Mouse (Mus musculus): ENCODE data around the gene Tmem213. TPM values are rescaled to one million over a fixed set of nuclear protein-coding genes. Genes with fewer than 3 reads are reported as not detected.

Gene Tmem213
- 0.59 and 1.00 TPM in 2 replicates for polyA plus RNA-seq (2014; fragmentation: Nextera tagmentation; extraction: Ambion mirVana)

GRCm38 (mm10) chr6:38109160-38109795 lies at the start of gene Tmem213:
Tmem213 (plus strand) TSS chr6:38109255.
- no peak within 1 kb of the TSS for H3K27ac ChIP-seq (ENCODE audit: low read length)

DNA sequence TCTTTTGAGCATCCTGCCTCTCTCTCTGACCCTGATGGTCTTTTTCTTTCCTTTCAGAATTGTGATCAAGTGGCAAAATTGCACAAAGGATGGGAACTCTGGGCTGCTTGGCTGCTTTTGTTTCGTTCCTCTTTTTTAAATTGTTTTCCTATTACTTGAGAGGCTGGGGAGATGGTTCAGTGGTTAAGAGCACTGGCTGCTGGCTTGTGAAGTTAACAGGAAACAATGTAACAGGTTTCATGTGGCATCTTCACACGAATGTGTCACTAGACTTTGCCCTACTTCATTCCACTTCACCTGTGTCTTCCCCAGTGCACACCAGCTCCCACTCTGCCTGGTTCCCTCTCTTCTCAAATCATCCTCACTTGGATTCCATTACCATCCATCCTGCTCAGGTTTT lies 44.4 kb upstream of the Tmem213 start:
- Histone ChIP-seq H3K27ac (ENCODE audit: low read length) (no peak overlapping the region), H3K4me3 (ENCODE audit: low read depth, low read length) (no peak overlapping the region), H3K27me3 (ENCODE audit: control insufficient read depth, insufficient read depth, low read length) (no peaks in the 10 kb centered on the region), H3K9ac (replicated peaks; ENCODE audit: low read depth, low read length) (no peak overlapping the region), H3K4me1 (ENCODE audit: control insufficient read depth, insufficient read depth, low read length) (0 out of 2 replicates have a peak, but pooled peaks cover 5% of the 10 kb centered on the region), H3K4me2 (replicated peaks; ENCODE audit: low read depth, low read length) (no peak overlapping the region), H3K9me3 (ENCODE audit: control insufficient read depth, low read depth, low read length) (no peaks in the 10 kb centered on the region), H3K36me3 (ENCODE audit: control insufficient read depth, insufficient read depth, low read length) (no peaks in the 10 kb centered on the region)
- 82% methylated on average over 2 of the region's 2 CpGs for WGBS
- no peak for ATAC-seq (ENCODE audit: insufficient number of reproducible peaks, insufficient read depth, low FRiP score, low read depth)

More at GRCm38 (mm10) chr6:38109160-38109795, at the start of gene Tmem213:
- no peak within 1 kb of the TSS for H3K4me3 ChIP-seq (ENCODE audit: low read depth, low read length)
- no peak within 1 kb of the TSS for H3K4me2 ChIP-seq (replicated peaks; ENCODE audit: low read depth, low read length)
- H3K36me3 ChIP-seq (ENCODE audit: control insufficient read depth, insufficient read depth, low read length): no peaks in the 10 kb centered on the region
- WGBS: 28% methylated on average over 9 of the region's 9 CpGs
- H3K9ac ChIP-seq (replicated peaks; ENCODE audit: low read depth, low read length): no peak within 1 kb of the TSS
- H3K27me3 ChIP-seq (ENCODE audit: control insufficient read depth, insufficient read depth, low read length): no peaks in the 10 kb centered on the region
- no peaks in the 10 kb centered on the region for H3K4me1 ChIP-seq (ENCODE audit: control insufficient read depth, insufficient read depth, low read length)
- H3K9me3 ChIP-seq (ENCODE audit: control insufficient read depth, low read depth, low read length): no peaks in the 10 kb centered on the region
- 0 out of 2 replicates have a peak, but pooled peaks have one; percentile 10 for ATAC-seq (ENCODE audit: insufficient number of reproducible peaks, insufficient read depth, low FRiP score, low read depth)

- WGBS: 81% methylated on average over 3 of the region's 3 CpGs
- Histone ChIP-seq H3K4me1 (ENCODE audit: control insufficient read depth, insufficient read depth, low read length) (0 out of 2 replicates have a peak, but pooled peaks cover 5% of the 10 kb centered on the region), H3K27ac (ENCODE audit: low read length) (no peak overlapping the region), H3K9ac (replicated peaks; ENCODE audit: low read depth, low read length) (no peak overlapping the region), H3K36me3 (ENCODE audit: control insufficient read depth, insufficient read depth, low read length) (no peaks in the 10 kb centered on the region), H3K4me3 (ENCODE audit: low read depth, low read length) (no peak overlapping the region), H3K4me2 (replicated peaks; ENCODE audit: low read depth, low read length) (no peak overlapping the region), H3K9me3 (ENCODE audit: control insufficient read depth, low read depth, low read length) (no peaks in the 10 kb centered on the region), H3K27me3 (ENCODE audit: control insufficient read depth, insufficient read depth, low read length) (no peaks in the 10 kb centered on the region)
- no peak for ATAC-seq (ENCODE audit: insufficient number of reproducible peaks, insufficient read depth, low FRiP score, low read depth)
Observed at GRCm38 (mm10) chr6:38065122-38065500, 43.9 kb upstream of the Tmem213 start.

DNA sequence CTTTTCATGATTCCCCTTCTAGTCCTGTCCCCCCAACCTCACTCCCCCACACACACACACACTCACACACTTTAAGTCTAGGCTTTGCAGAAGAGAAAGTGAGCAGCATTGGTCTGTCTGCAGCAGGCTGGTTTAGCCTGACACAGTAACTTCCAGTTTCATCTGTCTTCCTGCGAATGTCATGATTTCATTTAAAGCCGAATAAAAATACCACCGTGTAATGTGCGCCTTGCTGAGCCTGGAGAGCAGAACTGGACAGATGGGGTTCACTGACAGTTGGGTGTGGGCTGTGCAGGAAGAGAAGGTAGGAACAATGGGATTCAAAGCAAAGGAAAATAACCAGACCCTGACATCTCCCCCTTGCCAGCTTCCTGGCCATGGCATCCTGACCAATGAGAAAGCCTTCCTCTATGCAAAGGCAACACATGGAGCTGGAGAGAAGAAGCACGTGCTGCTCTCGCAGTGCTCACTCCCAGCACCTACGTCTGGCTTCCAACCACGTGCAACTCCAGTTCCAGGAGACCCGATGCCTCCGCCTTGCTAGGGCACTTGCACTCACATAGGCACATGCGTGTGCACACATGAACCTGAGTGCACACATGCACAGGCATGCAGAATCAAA lies 43.4 kb upstream of the Tmem213 start:
- Histone ChIP-seq H3K4me2 (replicated peaks; ENCODE audit: low read depth, low read length) (no peak overlapping the region), H3K27ac (ENCODE audit: low read length) (no peak overlapping the region), H3K27me3 (ENCODE audit: control insufficient read depth, insufficient read depth, low read length) (no peaks in the 10 kb centered on the region), H3K4me1 (ENCODE audit: control insufficient read depth, insufficient read depth, low read length) (0 out of 2 replicates have a peak, but pooled peaks cover 5% of the 10 kb centered on the region), H3K9me3 (ENCODE audit: control insufficient read depth, low read depth, low read length) (no peaks in the 10 kb centered on the region), H3K4me3 (ENCODE audit: low read depth, low read length) (no peak overlapping the region), H3K36me3 (ENCODE audit: control insufficient read depth, insufficient read depth, low read length) (no peaks in the 10 kb centered on the region), H3K9ac (replicated peaks; ENCODE audit: low read depth, low read length) (no peak overlapping the region)
- no peak for ATAC-seq (ENCODE audit: insufficient number of reproducible peaks, insufficient read depth, low FRiP score, low read depth)
- WGBS: 73% methylated on average over 11 of the region's 11 CpGs

DNA sequence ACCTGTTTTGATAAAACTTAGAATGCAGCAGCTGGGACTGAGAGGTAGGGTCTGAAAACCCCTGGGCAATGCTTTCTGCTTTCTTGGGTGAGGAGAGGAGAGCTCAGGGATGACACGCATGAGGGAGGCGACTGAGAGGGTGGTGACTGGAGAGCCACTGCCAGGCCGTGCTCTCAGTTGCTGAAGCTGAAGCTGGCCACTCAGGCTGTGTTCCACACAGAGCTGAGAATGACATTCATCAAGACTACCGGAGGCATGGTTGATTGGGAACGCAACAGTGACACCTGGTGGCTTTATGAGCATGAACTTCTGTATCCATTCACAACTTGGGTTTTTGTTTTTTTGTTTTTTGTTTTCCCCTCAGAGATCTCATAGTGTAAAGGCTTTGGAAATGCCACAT lies 42.8 kb upstream of the Tmem213 start:
- H3K36me3 ChIP-seq (ENCODE audit: control insufficient read depth, insufficient read depth, low read length): no peaks in the 10 kb centered on the region
- H3K27ac ChIP-seq (ENCODE audit: low read length): no peak overlapping the region
- no peak overlapping the region for H3K9ac ChIP-seq (replicated peaks; ENCODE audit: low read depth, low read length)
- 0 out of 2 replicates have a peak, but pooled peaks cover 5% of the 10 kb centered on the region for H3K4me1 ChIP-seq (ENCODE audit: control insufficient read depth, insufficient read depth, low read length)
- H3K9me3 ChIP-seq (ENCODE audit: control insufficient read depth, low read depth, low read length): no peaks in the 10 kb centered on the region
- no peak overlapping the region for H3K4me3 ChIP-seq (ENCODE audit: low read depth, low read length)
- no peak overlapping the region for H3K4me2 ChIP-seq (replicated peaks; ENCODE audit: low read depth, low read length)
- WGBS: 3% methylated on average over 5 of the region's 5 CpGs
- peak; percentile 69; the same call in 1 of the 2 replicates for ATAC-seq (ENCODE audit: insufficient number of reproducible peaks, insufficient read depth, low FRiP score, low read depth)
- H3K27me3 ChIP-seq (ENCODE audit: control insufficient read depth, insufficient read depth, low read length): no peaks in the 10 kb centered on the region

DNA sequence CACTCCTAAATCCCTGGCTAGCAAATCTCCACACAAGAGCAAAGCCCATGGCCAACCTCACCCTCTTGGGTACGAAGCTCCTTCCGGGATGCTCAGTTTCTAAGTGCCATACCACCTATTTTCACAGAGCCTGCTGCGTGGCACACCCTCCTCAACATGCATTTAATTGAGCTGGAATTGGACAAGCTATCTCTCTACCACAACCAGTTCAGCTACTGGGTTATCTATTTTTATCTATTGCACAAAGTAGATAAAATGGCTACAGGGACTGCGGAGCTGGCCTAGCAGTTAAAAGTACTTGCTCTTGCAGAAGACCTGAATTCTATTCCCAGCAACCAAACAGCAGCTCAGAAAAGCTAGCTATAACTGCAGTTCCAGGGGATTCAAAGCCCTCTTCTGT lies 37.8 kb upstream of the Tmem213 start:
- Histone ChIP-seq H3K27ac (ENCODE audit: low read length) (no peak overlapping the region), H3K27me3 (ENCODE audit: control insufficient read depth, insufficient read depth, low read length) (no peaks in the 10 kb centered on the region), H3K36me3 (ENCODE audit: control insufficient read depth, insufficient read depth, low read length) (no peaks in the 10 kb centered on the region), H3K4me1 (ENCODE audit: control insufficient read depth, insufficient read depth, low read length) (no peaks in the 10 kb centered on the region), H3K9me3 (ENCODE audit: control insufficient read depth, low read depth, low read length) (no peaks in the 10 kb centered on the region; the same call in 1 of the 2 replicates), H3K4me2 (replicated peaks; ENCODE audit: low read depth, low read length) (no peak overlapping the region), H3K4me3 (ENCODE audit: low read depth, low read length) (no peak overlapping the region), H3K9ac (replicated peaks; ENCODE audit: low read depth, low read length) (no peak overlapping the region)
- WGBS: 91% methylated on average over 4 of the region's 4 CpGs
- no peak for ATAC-seq (ENCODE audit: insufficient number of reproducible peaks, insufficient read depth, low FRiP score, low read depth)

DNA sequence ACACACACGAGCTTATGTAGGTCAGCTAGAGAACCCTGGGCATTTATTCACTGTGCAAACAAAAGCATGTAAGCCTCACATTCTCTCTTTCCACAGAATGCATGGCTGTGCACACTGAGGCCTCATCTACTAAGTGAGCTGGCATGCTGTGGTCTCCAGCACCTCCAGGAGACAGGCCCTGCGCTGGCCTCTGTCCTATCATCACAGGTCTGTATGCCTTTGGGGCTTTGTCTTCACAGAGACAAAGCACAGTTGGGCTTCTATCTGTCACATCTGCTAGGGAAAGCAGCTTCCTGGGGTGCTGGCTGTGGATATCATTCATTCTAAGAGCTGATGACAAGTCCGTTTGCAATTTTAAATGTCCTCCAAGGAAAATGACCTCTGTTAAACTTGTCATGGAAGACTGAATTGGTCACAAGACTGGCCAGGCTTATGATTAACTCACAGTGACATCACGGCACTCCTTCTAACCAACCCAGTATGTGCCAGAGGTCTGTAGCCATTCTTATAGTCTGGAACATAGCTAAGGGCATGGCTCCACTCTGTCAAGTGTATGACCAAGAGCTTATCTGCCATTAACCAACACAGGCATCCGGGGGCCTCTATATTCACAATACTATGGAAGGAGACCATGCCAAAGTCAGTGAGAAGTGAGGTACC lies 36.8 kb upstream of the Tmem213 start:
- Histone ChIP-seq H3K36me3 (ENCODE audit: control insufficient read depth, insufficient read depth, low read length) (no peaks in the 10 kb centered on the region), H3K4me3 (ENCODE audit: low read depth, low read length) (no peak overlapping the region), H3K27ac (ENCODE audit: low read length) (no peak overlapping the region), H3K4me2 (replicated peaks; ENCODE audit: low read depth, low read length) (no peak overlapping the region), H3K9me3 (ENCODE audit: control insufficient read depth, low read depth, low read length) (no peaks in the 10 kb centered on the region; the same call in 1 of the 2 replicates), H3K9ac (replicated peaks; ENCODE audit: low read depth, low read length) (no peak overlapping the region), H3K27me3 (ENCODE audit: control insufficient read depth, insufficient read depth, low read length) (no peaks in the 10 kb centered on the region), H3K4me1 (ENCODE audit: control insufficient read depth, insufficient read depth, low read length) (no peaks in the 10 kb centered on the region)
- no peak for ATAC-seq (ENCODE audit: insufficient number of reproducible peaks, insufficient read depth, low FRiP score, low read depth)
- WGBS: 68% methylated on average over 5 of the region's 5 CpGs

DNA sequence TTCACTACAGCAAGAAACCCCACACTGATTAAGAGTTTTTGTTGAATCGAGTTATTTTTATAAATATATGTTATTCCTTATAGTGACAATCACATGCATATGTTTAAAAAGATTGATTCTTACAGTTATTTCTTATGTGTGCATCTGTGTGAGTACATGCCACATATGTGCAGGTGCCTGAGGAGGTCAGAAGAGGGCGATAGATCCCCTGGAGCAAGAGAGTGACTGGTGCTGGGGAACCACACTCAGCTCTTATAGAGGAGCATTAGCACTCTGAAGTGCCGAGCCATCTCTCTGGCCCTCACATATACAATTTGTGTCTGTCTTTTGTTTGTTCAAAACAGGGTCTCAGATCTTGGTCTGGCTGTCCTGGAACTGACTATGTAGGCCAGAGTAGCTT lies 35.5 kb upstream of the Tmem213 start:
- Histone ChIP-seq H3K9ac (replicated peaks; ENCODE audit: low read depth, low read length) (no peak overlapping the region), H3K36me3 (ENCODE audit: control insufficient read depth, insufficient read depth, low read length) (no peaks in the 10 kb centered on the region), H3K4me1 (ENCODE audit: control insufficient read depth, insufficient read depth, low read length) (no peaks in the 10 kb centered on the region), H3K27me3 (ENCODE audit: control insufficient read depth, insufficient read depth, low read length) (no peaks in the 10 kb centered on the region), H3K9me3 (ENCODE audit: control insufficient read depth, low read depth, low read length) (no peaks in the 10 kb centered on the region; the same call in 1 of the 2 replicates), H3K4me3 (ENCODE audit: low read depth, low read length) (no peak overlapping the region), H3K4me2 (replicated peaks; ENCODE audit: low read depth, low read length) (no peak overlapping the region), H3K27ac (ENCODE audit: low read length) (no peak overlapping the region)
- 92% methylated on average over 3 of the region's 3 CpGs for WGBS
- no peak for ATAC-seq (ENCODE audit: insufficient number of reproducible peaks, insufficient read depth, low FRiP score, low read depth)

Measured in stomach, embryonic 14.5 days (tissue).